Mouse (Mus musculus) right cerebral cortex, adult 18-20 months (tissue): ENCODE results near the gene Vhl.

Experiments used
- DNase-seq: peaks from one replicate; pipeline ENCODE4 v3.0.0; 2022; ENCODE audit warnings: mixed read lengths

The Vhl gene

GRCm38 (mm10) chr6:113623941-113624751 lies at the start of gene Vhl:
Gene Vhl (plus strand): TSS chr6:113623959.
- DNase-seq = peak; percentile 87

GRCm38 (mm10) chr6:113576044-113576443 lies 47.7 kb upstream of the Vhl start:
- peak; percentile 66 for DNase-seq

DNA sequence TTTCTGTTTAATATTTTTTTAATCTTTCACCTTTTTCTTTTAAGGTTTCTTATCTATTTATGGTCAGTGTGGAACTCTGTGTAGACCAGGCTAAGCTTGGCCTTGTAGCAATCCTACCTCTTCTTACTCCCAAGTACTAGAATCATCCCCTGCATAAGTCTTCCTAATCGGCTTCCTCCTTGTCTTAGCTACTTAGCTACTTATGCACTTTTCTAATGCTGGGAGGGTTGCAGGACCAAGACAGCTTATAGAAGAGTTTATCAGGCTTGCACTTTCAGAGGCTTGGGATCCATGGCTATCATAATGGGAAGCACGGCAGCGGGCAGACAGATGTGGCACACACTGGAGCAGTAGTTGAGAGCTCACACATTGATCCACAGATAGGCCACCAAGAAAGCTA lies 44.5 kb upstream of the Vhl start:
- DNase-seq = no peak

GRCm38 (mm10) chr6:113583023-113583422 lies 40.7 kb upstream of the Vhl start:
- DNase-seq = peak; percentile 31

DNA sequence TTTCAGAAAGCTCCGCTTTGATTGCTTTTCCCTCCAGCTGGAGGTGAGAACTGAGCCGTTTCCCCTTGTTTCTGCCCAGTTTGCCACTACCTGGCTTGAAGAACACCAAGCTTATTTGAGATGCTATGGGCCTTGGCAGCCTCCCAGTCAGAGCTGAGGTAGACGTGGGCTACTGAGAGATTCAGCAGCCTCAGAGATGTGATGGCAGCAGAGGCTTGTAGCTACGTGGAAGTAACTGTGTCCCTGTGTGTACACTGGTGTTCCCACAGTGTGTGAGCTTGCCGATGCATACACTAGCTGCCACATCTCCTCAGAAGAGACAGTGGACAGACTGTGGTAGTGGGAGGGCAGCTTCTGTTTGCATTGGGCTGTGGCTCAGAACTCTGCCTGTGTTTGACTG lies 38.7 kb upstream of the Vhl start:
- DNase-seq = peak; percentile 26

- no peak for DNase-seq
Observed at GRCm38 (mm10) chr6:113586466-113587183, 37.1 kb upstream of the Vhl start.

DNA sequence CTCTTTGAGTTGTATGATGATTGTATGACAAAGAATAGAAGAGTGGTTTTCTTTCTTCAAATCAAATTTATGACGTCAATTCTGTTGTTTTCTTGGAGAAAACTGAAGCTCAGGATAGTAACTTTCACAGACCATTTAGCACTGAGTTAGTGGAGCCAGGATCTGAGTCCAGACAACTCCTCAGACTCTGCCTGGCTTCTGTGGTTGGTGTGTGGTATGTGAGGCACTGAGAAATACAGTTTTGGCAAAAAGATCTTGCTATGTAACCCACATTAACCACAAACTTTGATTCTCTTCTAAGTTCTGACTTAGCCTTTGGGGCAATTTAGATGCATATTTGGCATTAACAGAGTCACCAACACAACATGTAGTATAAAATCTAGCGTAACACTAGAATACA lies 31.1 kb upstream of the Vhl start:
- no peak for DNase-seq

GRCm38 (mm10) chr6:113597945-113598344 lies 25.8 kb upstream of the Vhl start:
- DNase-seq = no peak

DNA sequence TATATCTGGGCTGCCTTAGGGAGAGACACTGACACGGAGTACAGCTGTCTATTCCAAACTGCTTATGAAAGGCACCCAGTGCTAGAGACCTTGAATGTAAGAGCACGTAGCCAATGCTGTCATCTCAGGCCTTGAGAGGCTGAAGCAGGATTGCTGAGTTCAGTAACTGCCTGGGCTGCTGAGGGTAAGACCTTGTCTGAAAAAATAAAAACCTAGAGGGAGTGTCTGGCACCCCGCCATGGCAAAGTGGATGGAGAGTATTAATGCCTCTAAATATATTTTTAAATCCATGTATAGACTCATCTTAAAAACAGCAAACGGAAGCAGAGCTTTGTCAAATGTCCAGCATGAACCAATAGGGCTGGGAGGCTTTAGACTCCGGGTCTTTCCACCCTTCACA lies 23.9 kb upstream of the Vhl start:
- DNase-seq = no peak

- no peak for DNase-seq
Observed at GRCm38 (mm10) chr6:113600543-113601139, 23.1 kb upstream of the Vhl start, which contains the start of gene Fancd2os. Gene Fancd2os (minus strand): TSS chr6:113600715.

DNA sequence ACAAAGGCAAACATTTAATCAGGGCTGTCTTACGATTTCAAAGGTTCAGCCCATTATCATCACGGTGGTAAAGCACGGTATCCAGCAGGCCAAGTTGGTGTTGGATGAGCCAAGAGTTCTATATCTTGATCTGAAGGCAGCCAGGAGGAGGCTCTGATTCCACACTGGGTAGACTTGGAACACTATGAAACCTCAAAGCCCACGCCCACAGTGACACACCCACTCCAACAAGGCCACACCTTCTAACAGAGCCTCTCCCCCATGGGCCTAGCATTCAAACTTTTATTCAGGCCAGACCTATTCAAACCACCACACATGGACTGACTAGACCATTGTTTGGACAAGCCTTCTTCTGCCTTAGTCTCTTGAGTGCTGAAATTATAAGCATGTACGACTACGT lies 20.9 kb upstream of the Vhl start:
- DNase-seq = no peak

DNA sequence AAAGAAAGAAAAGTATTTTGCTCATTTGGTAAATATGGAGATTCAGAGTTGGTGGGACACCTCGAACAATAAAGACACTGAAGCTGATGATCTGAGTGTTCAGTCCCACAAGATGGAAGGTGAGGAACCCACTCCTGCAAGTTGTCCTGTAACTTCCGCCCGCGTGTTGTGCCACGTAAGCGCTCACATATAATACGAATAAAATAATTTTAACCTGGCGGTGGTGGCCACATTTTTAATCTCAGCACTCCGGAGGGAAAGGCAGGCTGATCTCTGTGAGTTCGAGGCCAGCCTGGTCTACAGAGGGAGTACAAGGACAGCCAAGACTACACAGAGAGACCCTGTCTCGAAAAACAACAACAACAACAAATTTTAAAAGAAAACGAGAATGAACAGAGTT lies 19.8 kb upstream of the Vhl start:
- DNase-seq = no peak

- DNase-seq = peak; percentile 93
Observed at GRCm38 (mm10) chr6:113604432-113605223, 19.1 kb upstream of the Vhl start, which contains the start of gene Brk1. Gene Brk1 (plus strand): TSS chr6:113604772.

- DNase-seq = no peak
Observed at GRCm38 (mm10) chr6:113605224-113605545, 18.6 kb upstream of the Vhl start.

DNA sequence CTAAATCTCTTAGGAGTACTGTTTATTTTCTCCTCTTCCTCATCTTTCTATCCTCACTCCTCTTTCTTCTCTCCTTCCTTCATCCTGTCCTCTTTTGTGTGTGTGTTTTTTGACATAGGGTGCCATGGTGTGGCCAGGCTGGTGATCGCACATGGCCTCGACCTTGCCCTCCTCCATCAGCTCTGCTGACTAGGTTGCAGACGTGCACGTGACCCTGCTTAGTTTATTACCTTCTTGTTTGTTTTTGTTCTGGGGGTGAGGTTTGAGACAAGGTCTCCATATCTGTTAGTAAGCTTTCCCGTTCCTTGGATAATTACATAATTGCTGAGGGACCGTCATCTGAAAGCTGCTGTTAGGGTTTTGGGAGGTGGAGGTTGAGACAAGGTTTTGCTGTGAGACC lies 14.9 kb upstream of the Vhl start:
- no peak for DNase-seq

GRCm38 (mm10) chr6:113609293-113609692 lies 14.5 kb upstream of the Vhl start:
- DNase-seq = no peak

DNA sequence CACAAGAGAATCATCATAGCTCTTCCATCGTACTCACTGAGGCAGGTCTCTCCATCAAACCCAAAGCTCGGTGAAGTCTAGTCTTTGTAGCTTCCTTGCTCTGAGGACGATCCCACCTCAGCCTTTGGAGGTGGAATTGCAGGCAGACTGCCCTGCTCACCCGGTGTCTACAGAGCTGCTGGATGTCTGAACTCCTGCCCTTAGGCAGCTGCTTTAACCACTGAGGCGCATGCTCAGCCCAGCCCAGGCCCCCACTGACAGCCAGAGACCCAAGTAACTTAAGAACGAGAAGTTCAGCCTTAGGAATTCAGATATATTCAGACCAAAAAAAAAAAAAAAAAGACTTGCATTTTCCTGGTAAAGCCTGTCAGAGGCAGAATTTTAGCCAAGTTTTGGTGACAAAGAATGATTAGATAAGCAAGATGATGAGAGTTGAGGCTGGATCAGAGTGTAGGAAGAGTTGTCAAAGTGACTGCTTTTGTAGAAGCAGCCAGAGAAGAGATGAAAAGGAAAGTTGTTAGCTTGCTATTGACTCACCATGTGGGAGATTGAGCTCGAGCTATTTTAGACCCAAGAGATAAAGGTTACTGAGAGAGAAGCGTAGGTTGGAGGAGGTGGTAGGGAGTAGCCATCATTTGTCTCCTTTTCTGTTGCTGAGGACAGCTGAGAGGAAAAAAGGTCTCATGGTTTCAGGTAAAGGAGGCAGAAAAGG lies 11.3 kb upstream of the Vhl start:
- DNase-seq = peak; percentile 69

DNA sequence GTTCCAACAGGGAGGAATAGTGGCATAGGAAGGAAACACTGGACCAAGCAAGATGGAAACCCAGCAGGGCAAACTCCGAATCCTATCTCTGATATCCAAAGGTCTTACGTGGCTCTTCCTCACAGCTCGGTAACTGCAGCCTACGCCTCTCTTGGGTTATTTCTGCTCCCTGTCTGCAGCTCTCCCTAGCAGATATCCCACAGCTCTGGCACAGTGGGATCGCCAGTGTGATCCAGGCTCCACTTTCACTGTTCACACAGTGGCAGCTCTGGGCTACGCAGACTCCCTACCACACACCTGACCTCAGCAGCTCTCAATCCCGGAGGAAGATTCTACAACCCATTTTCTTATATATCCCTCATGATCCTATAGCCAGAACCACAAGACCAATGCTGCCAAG lies 9.6 kb upstream of the Vhl start:
- DNase-seq = peak; percentile 61

DNA sequence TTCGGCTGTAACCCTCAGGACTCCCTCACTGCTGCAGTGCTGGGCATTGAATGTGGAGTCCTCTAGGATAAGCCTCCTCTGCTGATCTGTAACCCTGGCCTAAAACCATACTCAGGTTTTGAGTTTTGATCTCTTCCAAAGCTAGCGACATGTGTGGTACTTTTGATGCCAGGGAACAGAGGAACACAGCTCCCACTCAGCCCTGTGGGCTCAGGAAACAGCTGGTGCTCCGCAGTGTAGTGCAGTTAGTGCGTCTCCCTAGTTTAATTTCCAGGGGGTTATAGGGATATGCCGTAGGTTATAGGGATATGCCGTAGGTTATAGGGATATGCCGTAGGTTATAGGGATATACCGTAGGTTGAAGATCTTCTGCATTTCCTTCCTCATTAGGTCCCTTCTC lies 8.8 kb upstream of the Vhl start:
- peak; percentile 62 for DNase-seq

DNA sequence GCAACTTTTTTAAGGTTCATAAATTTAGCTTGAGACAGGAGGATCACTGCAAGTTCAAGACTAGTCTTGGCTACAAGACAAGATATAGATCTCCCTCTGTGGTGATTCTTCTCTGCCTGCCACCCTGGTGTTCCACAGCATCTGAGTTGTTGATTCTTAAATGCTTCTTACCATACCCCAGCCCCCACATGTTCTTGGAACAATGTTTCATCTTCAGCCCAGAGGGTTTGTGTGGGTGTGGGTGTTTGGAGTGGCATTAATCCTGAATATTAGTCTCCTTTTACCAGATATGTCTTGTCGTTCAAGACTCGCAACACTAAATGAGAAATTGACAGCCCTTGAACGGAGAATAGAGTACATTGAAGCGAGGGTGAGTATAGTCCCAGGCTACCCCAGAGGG lies 8.3 kb upstream of the Vhl start:
- peak; percentile 32 for DNase-seq

GRCm38 (mm10) chr6:113623386-113623785 lies 373 bp upstream of the Vhl start:
- no peak for DNase-seq

DNA sequence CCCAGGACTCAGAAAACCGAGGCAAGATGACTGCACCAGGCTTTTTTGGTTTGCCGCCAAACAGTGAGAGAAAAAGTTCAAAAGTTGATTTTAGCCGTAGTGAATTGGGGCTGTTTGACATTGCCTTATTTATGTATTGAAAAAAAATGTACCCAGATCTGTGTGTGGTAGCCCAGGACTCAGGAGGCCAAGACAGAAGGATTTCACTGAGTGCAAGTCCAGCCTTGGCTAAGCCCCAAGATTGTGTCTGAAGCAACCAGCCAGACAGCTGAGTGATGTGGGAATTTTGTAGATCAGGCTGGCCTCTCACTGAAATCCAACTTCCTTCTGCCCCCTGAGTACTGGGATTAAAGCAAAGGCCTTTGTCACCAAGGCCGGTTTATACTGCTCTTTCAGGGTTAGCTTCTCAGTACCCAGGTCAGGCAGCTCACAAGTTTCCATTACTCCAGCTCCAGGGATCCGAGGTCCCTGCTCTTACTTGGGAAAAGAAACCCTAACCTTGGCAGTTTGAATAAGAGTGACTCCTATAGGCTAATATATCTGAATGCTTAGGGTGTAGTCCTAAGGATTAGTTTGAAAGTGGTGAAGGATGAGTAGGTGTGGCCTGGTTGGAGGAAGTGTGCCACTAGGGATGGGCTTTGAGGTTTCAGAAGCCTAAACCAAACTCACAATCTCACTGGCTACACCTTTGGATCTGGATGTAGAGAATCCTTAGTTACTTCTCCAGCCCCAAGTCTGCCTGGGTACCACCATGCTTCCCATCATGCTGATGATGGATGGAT lies 1.4 kb downstream of the Vhl start:
- DNase-seq = no peak
